Mouse (Mus musculus): ENCODE measurements around the gene Ccdc71. TPM values are rescaled to one million over a fixed set of nuclear protein-coding genes. Genes with fewer than 3 reads are reported as not detected.
A peak's percentile ranks its signal among the peaks of the same experiment; 100 is the strongest.

Ccdc71 gene
- total RNA-seq (2021): 10 to 100 TPM; 33.6 to 34.1 TPM
- long read RNA-seq, partial matches to known transcripts: 0 of 6 reads
- long read RNA-seq, other reads (novel, unspliced or antisense): 2 of 6 reads

GRCm38 (mm10) chr9:108460319-108461178, at the start of gene Ccdc71:
TSS of gene Ccdc71 (plus strand) at chr9:108460527.
- DNase-seq (ENCODE audit: low spot score in 2 of 2): peak; percentile 90 to 92

GRCm38 (mm10) chr9:108411381-108411942, 48.9 kb upstream of the Ccdc71 start:
- DNase-seq (ENCODE audit: low spot score in 2 of 2): peak in 1 of 2 experiments; percentile 19

- DNase-seq (ENCODE audit: low spot score in 2 of 2): peak in 1 of 2 experiments; percentile 27
These were observed 48.1 kb upstream of the Ccdc71 start for GRCm38 (mm10) chr9:108412221-108412620.

- no peak for DNase-seq (ENCODE audit: low spot score in 2 of 2)
These were observed 31.9 kb upstream of the Ccdc71 start, which contains the start of gene Ccdc36 for GRCm38 (mm10) chr9:108428384-108428783. TSS of gene Ccdc36 (minus strand) at chr9:108428484.

GRCm38 (mm10) chr9:108431431-108432067, 28.8 kb upstream of the Ccdc71 start:
- DNase-seq (ENCODE audit: low spot score in 2 of 2): no peak

- DNase-seq (ENCODE audit: low spot score in 2 of 2): no peak
These were observed 24.1 kb upstream of the Ccdc71 start, which contains the start of gene BC048562 for GRCm38 (mm10) chr9:108436182-108436581. TSS of gene BC048562 (plus strand) at chr9:108436482.

- DNase-seq (ENCODE audit: low spot score in 2 of 2): no peak
These were observed 21.2 kb upstream of the Ccdc71 start for GRCm38 (mm10) chr9:108439176-108439575.

- DNase-seq (ENCODE audit: low spot score in 2 of 2): no peak
These were observed 19.8 kb upstream of the Ccdc71 start for GRCm38 (mm10) chr9:108440485-108440884.

GRCm38 (mm10) chr9:108441236-108441919, 18.9 kb upstream of the Ccdc71 start:
- DNase-seq (ENCODE audit: low spot score in 2 of 2): peak in 1 of 2 experiments; percentile 50

GRCm38 (mm10) chr9:108445125-108445524, 15.2 kb upstream of the Ccdc71 start:
- no peak for DNase-seq (ENCODE audit: low spot score in 2 of 2)

- DNase-seq (ENCODE audit: low spot score in 2 of 2): peak; percentile 71 to 73
These were observed 10.5 kb upstream of the Ccdc71 start for GRCm38 (mm10) chr9:108449860-108450259.

- peak in 1 of 2 experiments; percentile 29 for DNase-seq (ENCODE audit: low spot score in 2 of 2)
These were observed 9.8 kb upstream of the Ccdc71 start for GRCm38 (mm10) chr9:108450292-108451169.

- no peak for DNase-seq (ENCODE audit: low spot score in 2 of 2)
These were observed 9.2 kb upstream of the Ccdc71 start for GRCm38 (mm10) chr9:108451170-108451493.

GRCm38 (mm10) chr9:108451519-108452160, 8.7 kb upstream of the Ccdc71 start:
- DNase-seq (ENCODE audit: low spot score in 2 of 2): no peak

GRCm38 (mm10) chr9:108452291-108452906, 7.9 kb upstream of the Ccdc71 start:
- DNase-seq (ENCODE audit: low spot score in 2 of 2): peak; percentile 94 to 96

- no peak for DNase-seq (ENCODE audit: low spot score in 2 of 2)
These were observed 7.4 kb upstream of the Ccdc71 start for GRCm38 (mm10) chr9:108452911-108453310.

- DNase-seq (ENCODE audit: low spot score in 2 of 2): no peak
These were observed 6.9 kb upstream of the Ccdc71 start for GRCm38 (mm10) chr9:108453458-108453857.

- DNase-seq (ENCODE audit: low spot score in 2 of 2): no peak
These were observed 5.9 kb upstream of the Ccdc71 start for GRCm38 (mm10) chr9:108454429-108454828.

Data from layer of hippocampus, postnatal 10 days (tissue).